Mouse (Mus musculus) lung, postnatal 0 days (tissue): Measurements from ENCODE around the gene Pgbd1. TPM values are rescaled to one million over a fixed set of nuclear protein-coding genes. Genes with fewer than 3 reads are reported as not detected.

ENCODE experiments used
- ATAC-seq: fragments of 200-750 bp; cut with Nextera tagmentation; 2 replicates; pipeline ENCODE4 v1.8.0; 2017; ENCODE audit warnings: moderate library complexity
- DNase-seq: peaks from one replicate; pipeline ENCODE4 v3.0.0-alpha.2; 2016; ENCODE audit warnings: low spot score
- H3K27ac ChIP-seq: fragments of 300-500 bp; sonication (generic); 2 replicates; pipeline ENCODE4 v1.5.1; 2014; ENCODE audit warnings: antibody characterized with exemption, mild to moderate bottlenecking, low read length, mixed read lengths
- H3K27me3 ChIP-seq: fragments of 300-500 bp; sonication (generic); replicated peaks from 2 replicates; pipeline ENCODE4 v1.6.1; 2014; ENCODE audit warnings: low read length, mixed read lengths; ENCODE audit not compliant: insufficient read depth
- H3K36me3 ChIP-seq: fragments of 300-500 bp; sonication (generic); 2 replicates; pipeline ENCODE4 v1.6.1; 2014; ENCODE audit warnings: low read length, mixed read lengths; ENCODE audit not compliant: insufficient read depth
- H3K4me1 ChIP-seq: fragments of 300-500 bp; sonication (generic); 2 replicates; pipeline ENCODE4 v1.6.1; 2014; ENCODE audit warnings: antibody characterized with exemption, low read depth, low read length, mixed read lengths; ENCODE audit not compliant: insufficient read depth
- H3K4me2 ChIP-seq: fragments of 300-500 bp; sonication (generic); replicated peaks from 2 replicates; pipeline ENCODE4 v1.6.1; 2014; ENCODE audit warnings: low read depth, mild to moderate bottlenecking, low read length, moderate library complexity, mixed read lengths
- H3K4me3 ChIP-seq: fragments of 300-500 bp; sonication (generic); 2 replicates; pipeline ENCODE4 v1.5.1; 2014; ENCODE audit warnings: low read depth, low read length
- H3K9ac ChIP-seq: fragments of 300-500 bp; sonication (generic); replicated peaks from 2 replicates; pipeline ENCODE4 v1.6.1; 2014; ENCODE audit warnings: low read depth, mild to moderate bottlenecking
- H3K9me3 ChIP-seq: fragments of 300-500 bp; sonication (generic); 2 replicates; pipeline ENCODE4 v1.6.1; 2016; ENCODE audit warnings: low read length, mixed read lengths
- CTCF ChIP-seq: IDR thresholded peaks from 2 replicates; pipeline ENCODE4 v1.5.1; 2016; ENCODE audit warnings: antibody characterized with exemption, mild to moderate bottlenecking
- EP300 ChIP-seq: IDR thresholded peaks from 2 replicates; pipeline ENCODE4 v1.6.1; 2016; ENCODE audit warnings: antibody characterized with exemption, mild to moderate bottlenecking, control low read depth
- WGBS: fragments of 180-500 bp; shearing (Covaris S2); extraction: QIAGEN DNeasy Blood & Tissue Kit; methylation state at CpG from one replicate; pipeline ENCODE4 v1.1.7; 2014; 5-methylcytosine and 5-hydroxymethylcytosine counted together
- polyA plus RNA-seq: library from polyadenylated mRNA; unstranded; fragments of >200 nt; fragmentation: Nextera tagmentation; extraction: Ambion mirVana; gene quantifications from 2 replicates; pipeline ENCODE4 v1.2.1, GENCODE M21; 2015

Gene Pgbd1
- polyA plus RNA-seq, 1 experiment from 2014 or later = 0.87 TPM

- 4% methylated on average over 13 of the region's 13 CpGs for WGBS
- peak overlapping the region; percentile 76 for H3K9ac ChIP-seq
- no peak for ATAC-seq
These were observed 12.2 kb upstream of the Pgbd1 start for GRCm38 (mm10) chr13:21453042-21453441.

GRCm38 (mm10) chr13:21447856-21448614 is 7.2 kb upstream of the Pgbd1 start:
- TF ChIP-seq CTCF = no peak
- TF ChIP-seq EP300 = no peak
- H3K4me3 ChIP-seq = no peak overlapping the region
- H3K27me3 ChIP-seq = no peaks in the 10 kb centered on the region
- no peak overlapping the region for H3K4me2 ChIP-seq
- no peak overlapping the region for H3K9ac ChIP-seq
- ATAC-seq = peak; percentile 83
- peaks cover 31% of the 10 kb centered on the region for H3K36me3 ChIP-seq
- peak; percentile 62 for DNase-seq
- H3K9me3 ChIP-seq = no peaks in the 10 kb centered on the region
- 55% methylated on average over 16 of the region's 16 CpGs for WGBS
- H3K27ac ChIP-seq = peak overlapping the region; percentile 26; the same call in 1 of the 2 replicates
- no peaks in the 10 kb centered on the region; the same call in 1 of the 2 replicates for H3K4me1 ChIP-seq

More at GRCm38 (mm10) chr13:21453042-21453441, 12.2 kb upstream of the Pgbd1 start:
- TF ChIP-seq EP300 (no peak), CTCF (no peak)
- H3K27ac ChIP-seq = peak overlapping the region; percentile 86
- no peak for DNase-seq
- H3K9me3 ChIP-seq = no peaks in the 10 kb centered on the region
- peak overlapping the region; percentile 85 for H3K4me3 ChIP-seq
- H3K4me2 ChIP-seq = peak overlapping the region; percentile 66
- H3K27me3 ChIP-seq = no peaks in the 10 kb centered on the region
- H3K4me1 ChIP-seq = no peaks in the 10 kb centered on the region; the same call in 1 of the 2 replicates
- H3K36me3 ChIP-seq = no peaks in the 10 kb centered on the region

DNA sequence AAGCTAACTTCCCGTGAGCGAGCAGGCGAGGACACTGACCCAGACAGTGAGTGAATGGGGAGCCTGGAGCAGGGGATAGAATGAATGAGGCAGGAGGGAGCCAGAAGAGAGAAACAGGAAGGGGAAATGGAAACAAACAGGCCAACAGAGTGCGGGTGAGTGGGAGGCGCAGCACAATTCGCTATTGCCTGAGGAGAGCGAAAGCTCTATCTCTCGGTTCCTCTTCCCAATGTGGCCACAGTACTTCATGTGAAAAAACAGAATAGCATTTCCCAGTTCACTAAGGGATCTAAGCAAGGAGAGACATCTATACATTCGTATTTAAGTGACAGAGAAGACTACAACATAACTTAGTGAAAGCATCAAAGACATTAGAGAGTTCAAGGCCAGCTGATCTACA is 5.9 kb upstream of the Pgbd1 start:
- 86% methylated on average over 9 of the region's 9 CpGs for WGBS
- ATAC-seq (no peak), DNase-seq (no peak)
- no peak overlapping the region for H3K9ac ChIP-seq
- no peak overlapping the region for H3K27ac ChIP-seq
- TF ChIP-seq CTCF (no peak), EP300 (no peak)
- peaks cover 31% of the 10 kb centered on the region for H3K36me3 ChIP-seq
- no peaks in the 10 kb centered on the region for H3K9me3 ChIP-seq
- H3K4me1 ChIP-seq = no peaks in the 10 kb centered on the region
- H3K27me3 ChIP-seq = no peaks in the 10 kb centered on the region
- no peak overlapping the region for H3K4me3 ChIP-seq
- H3K4me2 ChIP-seq = no peak overlapping the region

DNA sequence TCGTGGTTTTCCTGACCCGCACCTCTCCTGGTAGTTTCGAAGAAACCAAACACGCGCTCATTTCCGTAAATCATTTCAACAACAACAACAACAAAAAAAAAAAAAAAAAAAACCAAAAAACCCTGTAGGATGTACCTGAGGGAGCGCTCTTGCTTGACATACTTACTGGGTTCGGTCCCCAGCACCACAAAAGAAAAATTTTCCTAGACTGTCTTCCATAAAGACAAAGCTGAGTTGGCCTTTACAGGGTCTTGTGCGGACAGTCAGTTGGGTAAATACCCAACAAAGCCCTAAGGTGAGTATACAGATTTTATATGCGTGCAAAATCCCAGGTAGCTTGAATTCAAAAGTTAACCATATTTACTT is 332 bp upstream of the Pgbd1 start:
- H3K9me3 ChIP-seq = no peaks in the 10 kb centered on the region
- no peaks in the 10 kb centered on the region for H3K4me1 ChIP-seq
- 20% methylated on average over 10 of the region's 10 CpGs for WGBS

DNA sequence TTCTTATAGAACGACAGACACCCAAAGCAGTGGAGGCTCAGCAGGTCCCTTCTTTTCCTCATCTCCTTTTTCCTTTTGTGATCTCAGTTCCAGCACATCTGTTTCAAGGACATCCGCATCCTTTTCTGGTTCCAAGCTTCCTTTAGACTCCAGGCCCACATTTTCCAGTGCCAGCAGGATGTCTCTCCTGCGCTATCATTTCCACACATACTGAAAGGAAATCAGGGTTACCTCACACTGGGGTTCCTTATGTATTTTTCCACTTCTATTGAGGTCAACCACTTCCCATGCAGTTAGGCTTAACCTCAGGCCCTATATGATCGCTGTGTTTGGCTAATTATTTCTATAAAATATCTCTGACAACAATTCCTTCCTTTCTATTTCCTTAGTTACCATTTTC is 5.4 kb downstream of the Pgbd1 start:
- DNase-seq (no peak), ATAC-seq (no peak)
- Histone ChIP-seq H3K36me3 (no peaks in the 10 kb centered on the region), H3K4me2 (no peak overlapping the region), H3K9me3 (no peaks in the 10 kb centered on the region), H3K27me3 (no peaks in the 10 kb centered on the region), H3K9ac (no peak overlapping the region), H3K4me3 (no peak overlapping the region), H3K27ac (no peak overlapping the region), H3K4me1 (no peaks in the 10 kb centered on the region)
- WGBS = 72% methylated on average over 4 of the region's 4 CpGs
- no peak for TF ChIP-seq CTCF
- no peak for TF ChIP-seq EP300

More for the DNA sequence above, 332 bp upstream of the Pgbd1 start:
- ATAC-seq (no peak), DNase-seq (no peak)
- peak overlapping the region; percentile 92 for H3K4me2 ChIP-seq
- peaks cover 21% of the 10 kb centered on the region for H3K36me3 ChIP-seq
- H3K27ac ChIP-seq = 0 out of 2 replicates have a peak overlapping the region, but pooled peaks have one; percentile 74
- no peaks in the 10 kb centered on the region for H3K27me3 ChIP-seq
- peak overlapping the region; percentile 54 for H3K4me3 ChIP-seq
- H3K9ac ChIP-seq = peak overlapping the region; percentile 50; the same call in 1 of the 2 replicates
- TF ChIP-seq EP300 (no peak), CTCF (no peak)

GRCm38 (mm10) chr13:21427631-21428030 is 13.2 kb downstream of the Pgbd1 start:
- Histone ChIP-seq H3K9me3 (no peaks in the 10 kb centered on the region), H3K27ac (no peak overlapping the region), H3K27me3 (no peaks in the 10 kb centered on the region), H3K4me2 (no peak overlapping the region), H3K36me3 (no peaks in the 10 kb centered on the region), H3K9ac (no peak overlapping the region), H3K4me3 (no peak overlapping the region), H3K4me1 (no peaks in the 10 kb centered on the region)
- ATAC-seq (no peak), DNase-seq (no peak)
- TF ChIP-seq CTCF (no peak), EP300 (no peak)
- WGBS = 97% methylated on average over 1 of the region's 1 CpGs
